Mouse (Mus musculus) layer of hippocampus, postnatal 25 days (tissue): ENCODE measurements around the gene Tnc. TPM values are rescaled to one million over a fixed set of nuclear protein-coding genes. Genes with fewer than 3 reads are reported as not detected.

ENCODE experiments used
- DNase-seq, 2 experiments: peaks; one replicate each; pipeline ENCODE4 v3.0.0; 2022; ENCODE audit warnings: mixed read lengths in 2 of 2, low spot score in 1 of 2; ENCODE audit errors: extremely low spot score in 1 of 2
- total RNA-seq, 2 experiments: library from RNA; stranded (reverse); gene quantifications; 2 replicates each; pipeline ENCODE4 v1.2.3; 2021

The Tnc gene
- total RNA-seq, 2 experiments from 2014 or later, result 6.0 to 9.0 TPM

- DNase-seq, result no peak
Observed at GRCm38 (mm10) chr4:64029486-64029885, 17.3 kb downstream of the Tnc start.

GRCm38 (mm10) chr4:64025591-64025990 lies 21.2 kb downstream of the Tnc start:
- DNase-seq, result no peak

- no peak for DNase-seq
Observed at GRCm38 (mm10) chr4:64024041-64024779, 22.6 kb downstream of the Tnc start.

GRCm38 (mm10) chr4:64020930-64021589 lies 25.8 kb downstream of the Tnc start:
- no peak for DNase-seq

GRCm38 (mm10) chr4:64020151-64020550 lies 26.7 kb downstream of the Tnc start:
- DNase-seq, result no peak

GRCm38 (mm10) chr4:64011308-64011707 lies 35.5 kb downstream of the Tnc start:
- DNase-seq, result no peak

- DNase-seq, result no peak
Observed at GRCm38 (mm10) chr4:64009936-64010335, 36.9 kb downstream of the Tnc start.

- no peak for DNase-seq
Observed at GRCm38 (mm10) chr4:64005198-64005597, 41.6 kb downstream of the Tnc start.

- DNase-seq, result no peak
Observed at GRCm38 (mm10) chr4:64003677-64004076, 43.1 kb downstream of the Tnc start.

GRCm38 (mm10) chr4:64002168-64002567 lies 44.6 kb downstream of the Tnc start:
- DNase-seq, result no peak

GRCm38 (mm10) chr4:64000788-64001187 lies 46.0 kb downstream of the Tnc start:
- DNase-seq, result no peak

- DNase-seq, result no peak
Observed at GRCm38 (mm10) chr4:64000293-64000692, 46.5 kb downstream of the Tnc start.

- DNase-seq, result no peak
Observed at GRCm38 (mm10) chr4:63993462-63994113, 53.2 kb downstream of the Tnc start.

- DNase-seq, result no peak
Observed at GRCm38 (mm10) chr4:63990216-63990615, 56.6 kb downstream of the Tnc start.

GRCm38 (mm10) chr4:63988090-63988489 lies 58.7 kb downstream of the Tnc start:
- DNase-seq, result no peak

GRCm38 (mm10) chr4:63986576-63986975 lies 60.2 kb downstream of the Tnc start:
- no peak for DNase-seq

GRCm38 (mm10) chr4:63983098-63983445 lies 63.7 kb downstream of the Tnc start:
- no peak for DNase-seq

GRCm38 (mm10) chr4:63982425-63983097 lies 64.3 kb downstream of the Tnc start:
- DNase-seq, result no peak

- no peak for DNase-seq
Observed at GRCm38 (mm10) chr4:63980211-63980794, 66.5 kb downstream of the Tnc start.

- no peak for DNase-seq
Observed at GRCm38 (mm10) chr4:63979635-63980034, 67.2 kb downstream of the Tnc start.

GRCm38 (mm10) chr4:63972536-63972935 lies 74.3 kb downstream of the Tnc start:
- no peak for DNase-seq
